Mouse (Mus musculus) cerebellum, adult 9-10 months (tissue): Measurements from ENCODE around the gene Ipcef1.
A peak's percentile ranks its signal among the peaks of the same experiment; 100 is the strongest.
"Not testable (repeated sequence)": the region's sequence is repeated elsewhere in the genome, so short reads cannot be mapped to it uniquely, and the experiment has no call there.

Source experiments
- DNase-seq: peaks from one replicate; pipeline ENCODE4 v3.0.0; 2022

Ipcef1 gene

DNA sequence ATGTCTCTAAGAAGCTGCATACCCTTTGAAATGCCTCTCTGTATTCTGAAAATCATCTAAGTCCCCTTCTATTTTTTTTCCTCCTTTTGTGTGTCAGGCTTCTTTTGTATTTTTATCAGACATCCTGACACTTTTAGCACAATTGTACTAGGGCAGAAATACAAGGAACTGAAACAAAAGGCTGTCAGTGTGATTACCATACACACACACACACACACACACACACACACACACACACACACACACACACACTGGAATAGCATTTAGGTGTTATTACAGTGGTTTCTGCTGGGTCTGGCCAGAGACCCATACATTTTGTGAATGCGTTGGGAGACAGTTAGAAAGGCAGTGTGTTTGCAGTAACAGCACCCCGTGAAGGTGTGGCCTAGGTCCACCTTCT lies 18.8 kb downstream of the Ipcef1 start:
- no peak for DNase-seq

DNA sequence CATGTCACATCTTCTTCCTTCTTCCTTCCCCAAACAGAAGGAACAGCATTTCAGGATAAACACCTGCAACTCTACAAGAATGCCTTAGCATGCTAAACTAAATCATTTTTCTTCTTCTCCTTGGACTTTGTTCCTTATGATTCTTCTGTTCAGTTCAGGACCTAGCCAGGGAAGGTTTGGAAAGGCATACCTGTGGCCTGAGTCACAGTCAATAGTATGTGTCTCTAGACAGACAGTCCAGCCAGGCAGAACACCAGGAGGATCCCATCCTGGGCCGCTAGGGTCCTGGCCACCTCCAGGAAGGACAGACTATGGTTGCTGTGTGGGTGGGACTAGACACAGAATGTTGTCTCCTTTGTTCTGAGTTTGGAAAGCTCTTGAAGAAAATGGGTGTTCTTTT lies 27.2 kb downstream of the Ipcef1 start:
- DNase-seq: no peak

DNA sequence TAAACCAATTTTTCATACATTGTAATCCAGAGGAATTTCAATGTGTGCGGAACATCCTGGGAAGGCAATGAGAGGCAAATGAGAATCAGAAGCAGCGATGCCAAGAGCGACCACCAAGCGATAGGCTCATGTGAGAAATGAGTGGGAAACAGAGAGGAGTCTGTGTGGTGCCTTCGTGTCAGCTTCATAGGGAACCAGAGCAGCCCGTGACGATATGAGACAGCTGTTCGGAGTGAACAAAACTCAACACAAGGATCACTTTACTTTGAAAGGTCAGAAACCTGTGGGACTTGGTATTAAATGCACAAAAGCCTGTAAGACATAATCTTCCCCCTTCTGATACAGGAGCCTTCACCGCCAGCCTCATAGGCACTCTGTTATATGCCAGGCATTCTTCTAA lies 31.7 kb downstream of the Ipcef1 start:
- no peak for DNase-seq

DNA sequence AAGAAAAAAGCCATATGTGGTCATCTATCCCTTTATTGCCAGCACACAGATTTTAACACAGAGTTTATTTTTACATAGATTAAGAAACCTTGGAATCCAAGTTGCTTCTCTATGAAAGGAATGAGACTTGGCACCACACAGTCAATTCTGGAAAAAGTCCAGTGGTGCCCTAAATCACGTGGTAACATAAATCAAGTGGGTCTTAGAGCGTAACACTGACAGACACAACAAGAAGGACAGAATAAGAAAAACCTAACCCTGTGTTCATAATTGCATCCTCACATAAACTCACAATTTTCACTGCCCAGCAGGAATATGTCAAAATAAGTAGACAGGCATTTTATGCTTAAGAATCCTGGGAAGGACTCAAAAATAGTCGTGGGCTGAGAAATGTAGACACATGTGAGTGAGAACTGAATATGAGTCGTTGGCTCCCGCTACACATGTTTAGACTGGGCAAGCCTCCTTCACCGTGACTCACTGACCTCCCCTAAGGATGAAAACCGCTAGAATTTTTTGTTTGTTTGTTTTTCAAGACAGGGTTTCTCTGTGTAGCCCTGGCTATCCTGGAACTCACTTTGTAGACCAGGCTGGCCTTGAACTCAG lies 32.4 kb downstream of the Ipcef1 start:
- DNase-seq: no peak

DNA sequence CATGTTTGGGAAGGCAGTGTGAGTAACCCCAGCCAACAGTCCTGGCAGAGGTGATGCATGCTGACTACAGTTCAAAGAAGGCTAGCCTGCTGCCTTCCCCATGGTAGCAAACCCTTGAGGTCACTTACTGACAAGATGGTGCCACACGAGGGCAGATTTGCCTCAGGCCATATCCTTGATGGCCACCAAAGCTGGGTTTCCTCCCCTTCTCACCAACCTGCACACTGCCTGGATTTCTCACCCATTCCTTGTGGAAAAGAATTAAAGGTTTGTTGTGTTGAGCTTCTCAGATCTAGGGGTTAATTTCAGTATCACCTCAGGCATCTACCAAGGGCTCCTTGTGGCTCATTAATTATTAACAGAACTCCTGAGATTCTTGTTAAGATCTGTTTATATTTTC lies 37.1 kb downstream of the Ipcef1 start:
- no peak for DNase-seq

DNA sequence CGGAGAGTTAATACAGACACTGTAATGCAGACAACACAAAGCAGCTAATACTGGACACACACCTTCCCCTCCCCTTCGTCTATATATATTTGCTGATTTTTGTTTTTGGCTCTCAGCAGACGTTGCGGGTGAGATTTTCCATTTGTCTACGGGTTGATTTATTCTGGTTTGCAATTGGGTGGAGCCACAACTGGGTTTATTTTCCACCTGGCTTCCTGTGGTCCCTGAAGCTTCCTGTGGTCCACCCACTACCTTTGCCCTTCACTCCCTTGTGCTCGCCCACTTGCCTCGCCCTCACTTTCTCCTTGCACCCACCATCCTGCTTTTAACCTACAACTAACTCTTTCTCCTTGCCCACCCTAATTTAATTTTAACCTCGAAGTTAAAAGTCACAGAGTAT lies 41.7 kb downstream of the Ipcef1 start:
- no peak for DNase-seq

DNA sequence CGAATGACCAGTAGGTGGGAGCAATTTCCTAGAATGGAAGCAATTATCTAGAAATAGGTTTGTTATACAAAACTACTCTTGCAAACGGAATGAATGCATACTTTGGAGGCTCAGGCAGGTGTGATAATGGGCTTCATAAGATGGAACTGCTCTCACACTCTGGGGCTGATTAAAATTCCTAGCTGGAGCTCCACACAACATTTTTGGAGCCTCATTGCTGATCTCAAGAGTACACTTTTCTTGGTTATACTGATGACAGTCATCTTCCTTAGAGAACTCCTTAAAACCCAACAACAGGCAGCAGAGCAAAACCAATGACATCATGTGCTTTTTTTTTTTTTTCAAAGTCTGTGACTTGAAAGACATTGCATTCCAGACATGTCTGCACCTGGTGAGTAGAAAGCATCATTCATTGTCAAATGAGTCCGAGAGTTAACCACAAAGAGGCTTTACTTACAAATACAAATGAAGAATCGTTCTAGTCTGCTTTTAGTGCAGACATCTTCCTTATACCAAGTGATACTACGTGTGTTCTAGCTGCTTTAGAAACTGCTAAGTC lies 47.2 kb downstream of the Ipcef1 start:
- no peak for DNase-seq

DNA sequence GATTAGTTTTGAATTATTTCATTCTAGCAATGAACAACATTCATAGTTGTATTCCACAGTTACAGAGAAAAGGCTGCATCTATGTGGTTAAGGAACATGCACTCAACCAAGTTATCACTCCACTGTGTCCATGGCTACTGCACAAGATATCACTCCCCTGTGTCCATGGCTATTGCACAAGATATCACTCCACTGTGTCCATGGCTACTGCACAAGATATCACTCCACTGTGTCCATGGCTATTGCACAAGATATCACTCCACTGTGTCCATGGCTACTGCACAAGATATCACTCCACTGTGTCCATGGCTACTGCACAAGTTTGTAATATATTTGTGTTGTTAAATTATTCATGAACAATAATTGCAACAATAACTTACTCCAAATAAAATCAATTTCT lies 48.4 kb downstream of the Ipcef1 start:
- not testable (repeated sequence) for DNase-seq

DNA sequence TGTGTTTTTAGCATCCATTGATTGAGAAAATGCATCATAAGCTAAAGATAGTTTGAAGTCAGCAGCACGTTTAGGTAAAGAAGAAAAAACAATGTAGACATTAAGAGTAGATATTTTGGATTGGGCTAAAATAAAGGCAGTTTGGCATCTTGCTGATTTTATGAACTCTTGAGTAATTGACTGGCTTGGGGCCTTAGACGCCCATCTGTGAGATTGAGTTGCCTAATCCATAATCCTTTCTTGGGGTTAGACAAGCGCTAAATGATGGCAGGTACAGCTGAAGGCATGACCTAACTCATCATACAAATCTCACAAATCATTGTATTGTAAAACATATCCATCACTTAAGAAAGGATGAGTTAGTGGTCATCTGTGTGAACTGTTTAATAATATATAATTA lies 52.9 kb downstream of the Ipcef1 start:
- peak; percentile 32 for DNase-seq

DNA sequence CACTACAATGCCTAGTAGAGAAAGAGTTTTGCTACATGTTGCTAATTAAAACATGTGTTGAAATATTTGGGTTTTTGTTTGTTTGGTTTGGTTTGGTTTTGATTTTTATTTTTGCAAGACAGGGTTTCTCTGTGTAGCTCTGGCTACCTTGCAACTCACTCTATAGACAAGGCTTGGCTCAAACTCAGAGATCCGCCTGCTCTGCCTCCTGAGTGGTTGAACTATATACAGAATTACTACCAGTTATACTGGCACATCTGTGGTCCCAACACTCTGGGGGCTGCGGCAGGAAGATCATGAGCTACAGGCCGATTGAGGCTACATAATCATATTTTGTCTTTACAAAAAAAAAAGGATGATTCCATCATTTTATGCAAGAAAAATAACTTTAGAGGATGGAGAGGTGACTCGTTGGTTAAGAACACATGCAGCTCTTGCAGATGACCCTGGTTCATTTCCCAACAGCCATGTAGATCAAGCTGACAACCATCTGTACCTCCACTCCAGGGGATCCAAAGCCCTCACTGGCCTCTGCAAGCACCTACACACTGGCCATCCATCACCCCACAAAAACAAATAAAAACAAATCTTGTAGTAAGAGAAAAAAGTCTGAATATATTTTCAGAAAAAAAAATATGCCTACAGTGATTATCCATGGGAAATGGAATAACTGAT lies 53.6 kb downstream of the Ipcef1 start:
- peak; percentile 78 for DNase-seq

DNA sequence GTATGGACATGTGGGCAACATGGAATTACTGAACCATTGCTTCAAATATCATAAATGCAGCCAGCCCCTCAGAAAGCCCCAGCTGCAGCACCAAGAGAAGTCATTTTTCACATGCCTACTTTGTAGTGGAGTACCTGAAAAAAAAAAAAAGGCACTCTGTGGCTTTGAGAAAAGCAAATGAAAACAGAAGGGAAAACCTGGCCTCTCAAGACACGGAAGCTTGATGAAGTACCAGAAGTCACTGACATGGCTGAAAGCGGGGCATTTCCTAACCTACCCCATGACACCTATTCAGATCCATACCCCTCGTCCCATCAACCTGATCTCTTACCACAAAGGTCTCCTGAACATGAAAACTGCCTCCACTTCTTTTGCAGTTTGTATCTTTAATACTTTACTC lies 55.4 kb downstream of the Ipcef1 start:
- DNase-seq: no peak

DNA sequence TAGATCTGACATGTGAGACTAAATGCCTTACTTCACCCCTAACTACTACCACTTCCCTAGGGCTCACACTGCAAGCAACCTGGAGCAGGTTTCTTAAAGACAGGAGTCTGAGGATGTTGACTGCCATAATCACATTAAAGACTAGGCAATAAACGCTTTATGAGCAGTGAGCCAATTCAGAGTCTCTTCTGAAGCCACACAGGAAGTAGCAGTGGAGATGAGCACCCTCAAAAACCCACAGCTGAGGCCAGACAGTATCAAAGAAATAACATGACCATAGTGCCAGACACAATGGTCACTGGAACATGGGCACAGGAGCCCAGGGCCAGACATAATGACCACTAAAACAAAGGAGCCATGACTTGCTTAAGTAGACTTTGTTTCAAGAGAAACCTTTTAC lies 63.7 kb downstream of the Ipcef1 start:
- no peak for DNase-seq

DNA sequence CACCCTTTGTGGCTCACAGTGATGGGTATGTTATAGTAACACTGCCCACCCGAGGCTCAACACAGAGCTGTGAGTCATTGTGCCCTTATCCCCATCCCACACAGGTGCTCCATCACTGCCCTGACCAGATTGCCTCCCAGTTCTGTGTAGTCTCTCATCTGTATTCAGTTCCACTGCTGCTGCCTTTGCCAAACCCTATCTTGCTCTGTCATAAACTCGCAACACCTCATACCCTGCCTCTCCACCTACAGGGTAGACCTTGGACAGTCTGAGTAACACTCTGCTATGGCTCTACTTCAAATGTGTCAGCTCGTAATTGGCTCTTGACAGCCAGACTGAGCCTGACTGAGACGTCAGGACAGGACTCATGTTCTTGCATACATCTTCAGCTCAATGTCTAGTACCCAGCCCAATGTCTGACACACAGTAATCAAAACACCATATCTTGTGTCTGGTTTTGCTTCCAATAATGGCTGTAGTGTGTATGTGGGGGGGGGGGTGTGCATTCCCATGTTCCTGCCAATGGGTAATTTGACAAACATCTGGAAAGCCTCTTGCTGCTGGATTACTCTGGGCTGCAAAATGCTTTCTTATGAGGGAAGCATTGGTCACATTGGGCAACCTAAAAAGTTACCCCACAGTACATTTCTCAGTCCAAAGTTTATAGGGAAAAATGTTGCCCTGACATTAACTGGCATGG lies 64.7 kb downstream of the Ipcef1 start:
- DNase-seq: no peak

DNA sequence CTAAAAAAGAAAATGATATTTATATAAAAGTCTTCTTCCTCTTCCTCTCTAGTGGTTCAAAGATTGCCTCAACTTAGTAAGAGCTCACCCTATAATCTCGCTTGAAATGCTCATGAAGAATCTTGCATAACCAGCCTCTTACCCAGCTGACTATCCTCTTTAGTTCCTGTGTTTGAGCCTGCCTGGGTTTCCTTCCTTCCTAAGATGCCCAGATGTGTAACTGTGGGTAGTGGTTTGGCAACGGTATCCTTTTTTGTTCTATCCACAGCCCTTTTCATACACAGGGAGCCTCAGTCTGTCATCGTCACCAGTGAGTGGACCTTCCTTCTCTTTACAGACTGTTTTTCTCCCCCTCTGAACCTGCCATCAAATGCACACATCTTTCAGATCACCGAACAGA lies 66.0 kb downstream of the Ipcef1 start:
- DNase-seq: no peak

DNA sequence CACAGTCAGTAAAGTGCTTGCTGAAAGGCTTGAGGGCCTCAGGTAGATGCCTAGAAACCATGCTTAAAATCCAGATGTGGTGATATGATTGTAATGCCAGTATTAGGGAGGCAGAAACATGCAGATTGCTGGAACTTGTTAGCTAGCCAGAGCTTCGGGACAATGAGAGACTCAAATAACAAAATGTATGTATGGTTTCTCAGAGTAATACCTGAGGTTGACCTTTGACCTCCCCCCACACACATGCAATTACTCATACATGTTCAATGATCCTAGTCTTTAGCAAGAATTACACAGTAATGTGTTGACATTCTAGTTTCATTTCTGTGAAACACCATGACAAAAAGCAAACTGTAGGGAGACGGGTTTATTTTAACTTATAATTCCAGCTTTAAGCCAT lies 68.8 kb downstream of the Ipcef1 start:
- no peak for DNase-seq

DNA sequence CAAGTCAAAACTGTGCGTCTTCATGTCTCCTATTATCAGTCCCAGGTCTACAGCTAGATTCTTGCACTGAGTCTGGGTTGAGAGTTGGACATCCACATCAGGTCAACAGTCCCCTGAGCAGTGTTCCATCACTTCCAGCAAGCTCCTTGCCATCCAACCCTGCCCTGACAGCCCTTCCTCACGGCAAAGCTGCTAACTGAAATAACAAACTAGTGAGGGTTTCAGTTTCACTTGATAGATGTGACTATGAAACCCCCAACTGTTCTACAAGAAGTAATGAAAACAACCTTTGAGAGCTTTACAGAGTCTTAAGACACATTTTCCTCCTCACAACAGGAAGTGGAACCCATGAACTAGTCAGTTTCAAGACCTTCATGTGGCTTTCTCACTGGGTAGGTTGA lies 69.5 kb downstream of the Ipcef1 start:
- no peak for DNase-seq

DNA sequence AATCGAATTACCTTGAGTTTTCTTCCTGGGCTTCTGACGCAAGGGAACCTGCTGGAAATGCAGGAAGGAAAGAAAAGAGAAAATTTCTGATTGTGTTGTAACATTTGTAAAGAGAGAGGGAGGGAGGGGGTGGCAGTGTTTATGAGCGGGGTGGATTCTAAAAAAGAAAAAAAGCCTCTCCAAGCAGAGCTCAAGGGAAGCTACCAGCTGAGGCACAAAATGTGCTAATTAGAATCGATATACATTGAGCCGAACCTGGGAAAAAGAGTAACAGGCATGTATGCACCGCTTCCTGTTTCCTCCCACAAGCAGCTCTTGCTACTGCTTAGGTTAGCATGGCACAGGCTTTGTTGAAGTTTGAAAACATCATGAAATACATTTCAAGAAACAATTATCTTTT lies 72.0 kb downstream of the Ipcef1 start:
- peak; percentile 54 for DNase-seq

DNA sequence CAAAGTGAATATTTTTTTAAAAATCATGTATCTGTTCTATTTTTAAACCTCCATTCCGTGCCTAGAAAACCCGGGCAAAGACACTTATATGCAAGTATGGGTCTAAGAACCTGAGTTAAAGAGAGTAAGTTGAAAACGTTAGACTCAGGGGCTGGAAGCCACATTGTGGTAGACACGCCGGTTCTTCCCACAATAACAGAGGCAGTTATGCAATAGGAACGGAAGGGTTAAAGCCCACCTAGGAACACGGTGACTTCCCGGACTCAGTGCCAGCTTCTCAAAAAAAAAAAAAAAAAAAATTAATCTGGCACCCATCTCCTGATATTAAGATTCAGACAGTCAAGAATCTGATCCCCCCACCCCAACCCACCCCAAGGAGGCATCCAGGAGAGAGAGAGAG lies 72.5 kb downstream of the Ipcef1 start:
- DNase-seq: peak; percentile 64

DNA sequence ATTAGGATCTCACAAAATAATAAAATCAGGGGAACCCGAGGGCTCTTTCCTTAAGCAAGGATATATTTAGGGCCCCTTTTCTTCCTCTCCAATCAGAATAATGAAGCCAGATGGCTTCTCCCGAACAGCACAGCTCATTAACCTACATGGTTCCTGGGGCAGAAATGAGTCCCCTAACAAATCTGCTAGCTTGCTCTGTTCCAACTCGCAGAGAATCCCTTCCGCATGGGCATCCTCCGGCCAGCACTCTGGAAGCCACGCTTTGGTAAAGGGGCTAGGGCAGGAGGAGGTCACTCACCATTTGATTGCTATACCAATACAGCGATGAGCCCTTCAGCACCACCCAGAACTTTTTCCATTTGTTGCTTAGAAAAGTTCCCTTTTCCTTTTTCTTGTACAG lies 73.1 kb downstream of the Ipcef1 start:
- DNase-seq: peak; percentile 88

DNA sequence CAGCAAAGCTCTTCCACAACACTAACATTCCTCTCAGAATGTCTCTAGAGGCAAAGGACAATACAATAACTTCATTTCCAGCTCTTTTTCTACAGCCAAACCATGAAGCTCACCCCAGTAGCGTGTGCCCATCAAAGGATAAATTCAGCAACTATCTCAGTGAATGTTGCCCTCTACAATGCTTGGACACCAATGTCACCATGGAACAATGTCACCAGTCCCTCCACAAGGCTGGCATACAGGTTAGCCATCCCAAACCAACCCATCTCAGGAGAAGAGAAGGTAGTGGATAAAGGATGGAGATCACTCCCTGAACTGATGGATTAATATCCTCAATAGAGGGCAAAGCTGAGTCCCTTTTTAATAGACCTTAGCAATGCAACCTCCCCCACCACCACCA lies 73.5 kb downstream of the Ipcef1 start:
- DNase-seq: peak; percentile 60

DNA sequence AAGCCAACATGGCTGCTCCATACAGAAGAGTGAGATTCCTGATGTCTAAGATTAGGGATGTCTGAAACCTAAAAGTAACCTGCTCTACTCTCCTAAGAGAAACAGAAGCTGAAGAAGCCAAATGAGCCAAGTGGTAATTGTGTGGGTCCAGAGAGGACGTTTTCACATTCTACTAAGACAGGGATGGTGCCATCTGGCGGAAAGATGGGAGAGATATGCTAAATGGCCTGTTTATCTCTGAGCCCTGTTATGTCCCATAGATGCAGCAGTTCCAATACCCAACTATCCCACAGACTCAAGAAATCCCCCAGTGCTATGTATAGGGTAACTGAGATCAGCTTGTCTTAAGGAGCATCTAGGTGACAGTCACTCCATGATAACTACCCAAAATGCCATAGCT lies 74.4 kb downstream of the Ipcef1 start:
- DNase-seq: peak; percentile 74

DNA sequence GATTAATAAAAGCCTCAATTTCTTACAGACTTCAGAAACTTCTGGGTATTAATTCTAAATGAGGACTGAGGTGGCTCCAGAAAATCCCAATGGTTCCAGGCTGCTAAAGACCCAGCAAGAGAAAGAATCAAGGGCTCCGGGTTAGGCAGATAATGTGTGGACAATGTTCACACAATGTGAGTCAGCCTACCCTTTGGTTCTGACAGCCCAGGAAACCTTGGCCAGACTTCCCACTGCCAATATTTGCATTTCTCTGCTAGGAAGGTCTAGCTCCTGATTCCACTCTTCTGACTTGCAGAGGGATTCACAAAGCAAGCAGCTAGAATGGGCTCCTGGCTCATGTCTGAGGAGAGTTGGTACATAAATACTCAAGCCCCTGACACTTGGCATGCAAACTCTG lies 83.9 kb downstream of the Ipcef1 start:
- DNase-seq: no peak

DNA sequence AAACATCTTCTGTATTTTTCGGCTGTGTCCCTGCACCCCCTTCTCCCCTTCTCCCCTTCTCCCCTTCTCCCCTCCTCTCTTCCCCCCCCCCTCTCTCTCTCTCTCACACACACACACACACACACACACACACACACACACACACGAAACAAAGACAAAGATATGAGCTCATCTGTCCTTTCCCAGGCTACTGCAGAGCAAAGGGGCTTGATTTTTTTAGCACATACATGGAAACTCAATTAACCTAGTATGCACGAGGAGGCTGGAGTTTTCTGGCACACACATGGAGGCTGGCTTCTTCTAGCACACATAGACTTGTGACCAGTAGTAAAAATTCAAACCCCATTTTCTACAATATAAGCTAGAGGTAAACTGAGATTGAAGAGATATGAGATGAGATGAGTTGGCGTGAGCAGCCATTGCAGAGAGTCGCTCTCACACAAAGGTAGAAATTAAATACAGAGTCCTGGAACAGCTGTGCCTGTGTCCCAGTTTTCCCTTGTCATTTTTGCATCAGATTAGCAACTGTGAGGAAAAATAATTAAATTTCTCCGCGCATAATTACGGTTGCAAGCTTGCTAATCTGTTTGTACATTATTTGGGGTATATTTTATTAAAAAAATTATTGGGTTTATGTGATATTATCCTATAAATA lies 84.6 kb downstream of the Ipcef1 start:
- no peak for DNase-seq

DNA sequence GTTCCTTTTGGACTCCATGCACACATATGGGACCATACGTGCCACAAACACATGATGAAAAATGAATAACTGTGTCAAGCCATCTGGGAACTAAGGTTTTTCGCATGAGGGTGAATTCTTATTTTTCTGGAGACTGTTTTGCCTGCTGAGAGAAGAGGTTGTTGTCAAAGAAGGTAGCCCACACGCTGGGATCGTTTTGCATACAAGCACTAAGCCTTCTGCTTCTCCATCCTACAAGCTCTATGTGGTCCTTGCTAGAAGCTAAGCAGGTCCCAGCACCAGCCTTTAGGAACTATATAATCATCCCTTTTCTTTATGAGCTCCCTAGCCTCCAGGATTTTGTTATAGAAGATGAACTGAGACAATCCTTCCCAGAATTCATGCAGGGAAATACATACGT lies 93.5 kb downstream of the Ipcef1 start:
- DNase-seq: no peak
